Mouse (Mus musculus): ENCODE measurements around the gene Il15.

The Il15 gene

DNA sequence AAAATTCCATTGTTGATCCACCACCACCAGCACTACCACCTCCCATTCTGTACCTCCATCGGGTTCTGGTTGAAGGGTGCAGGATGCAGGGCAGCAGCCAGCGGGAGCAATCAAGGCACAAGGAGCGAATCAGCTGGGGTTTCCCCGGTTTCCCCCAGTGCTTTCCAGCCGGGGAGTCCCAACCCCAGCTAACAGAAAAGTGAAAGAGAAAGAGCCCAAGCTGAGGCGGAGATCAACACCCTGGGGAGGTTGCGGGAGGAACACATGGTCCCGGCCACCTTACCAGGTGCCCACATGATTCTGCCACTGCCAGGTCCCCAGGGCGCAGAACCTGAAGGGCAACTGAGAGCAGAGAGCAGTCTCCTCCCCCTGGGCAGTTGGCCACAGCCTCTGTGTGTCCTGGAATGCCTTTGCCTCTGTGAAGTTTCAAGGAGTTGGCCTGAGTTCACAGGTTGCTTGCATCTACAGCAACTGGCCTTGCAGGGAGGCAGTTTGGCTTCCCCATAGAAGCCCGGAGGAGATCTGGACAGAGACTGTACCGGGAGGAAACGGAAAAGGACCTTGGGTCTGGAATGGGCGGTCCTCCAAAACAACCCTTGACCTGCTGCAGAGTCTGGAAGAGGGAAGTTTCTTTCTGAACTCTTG lies at the start of gene Il15:
Il15 (minus strand) TSS at position 537 of the 645 bp plus-strand sequence.
- CTCF ChIA-PET, result no interaction called here
- POLR2A ChIA-PET, result interaction anchor here in 2 of 4 experiments (0.5 to 0.8 kb wide), 3 partner anchors 567 to 1170 kb away, joined by 3 to 4 read pairs (median 3); no protein-coding TSS in a partner anchor

- ChIA-PET POLR2A (no interaction called here), CTCF (no interaction called here)
These were observed 41.9 kb upstream of the Il15 start for GRCm38 (mm10) chr8:82444897-82445296.

GRCm38 (mm10) chr8:82416587-82417340 lies 13.7 kb upstream of the Il15 start:
- ChIA-PET CTCF (no interaction called here), POLR2A (interaction anchor here in 1 of 4 experiments (0.6 kb wide), 1 partner anchor 1798 kb away, joined by 4 read pairs; no protein-coding TSS in a partner anchor)

- ChIA-PET POLR2A (no interaction called here), CTCF (no interaction called here)
These were observed 12.5 kb upstream of the Il15 start for GRCm38 (mm10) chr8:82415485-82415884.

GRCm38 (mm10) chr8:82410135-82410534 lies 7.1 kb upstream of the Il15 start:
- ChIA-PET CTCF (no interaction called here), POLR2A (no interaction called here)

DNA sequence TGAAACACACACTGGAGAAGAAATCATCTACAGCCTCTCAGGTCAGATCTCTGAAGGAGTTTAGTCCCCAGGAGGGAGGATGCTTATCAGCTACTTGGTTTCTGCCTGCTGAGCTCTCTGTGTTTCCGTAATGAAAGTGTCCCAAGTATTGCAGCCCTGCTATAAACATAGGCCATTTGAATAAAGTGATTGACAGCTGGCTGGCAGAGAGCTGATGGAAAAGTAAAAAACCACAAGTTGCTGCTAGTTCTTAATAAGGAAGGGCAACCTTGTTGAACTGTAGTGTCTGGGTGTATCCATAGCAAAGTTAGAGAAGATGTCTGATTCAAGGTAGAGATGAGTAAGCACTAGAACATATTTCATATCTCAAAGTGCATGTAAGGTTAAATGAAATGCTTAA lies 4.0 kb upstream of the Il15 start:
- ChIA-PET POLR2A (no interaction called here), CTCF (no interaction called here)

GRCm38 (mm10) chr8:82404068-82404467 lies 1.0 kb upstream of the Il15 start:
- POLR2A ChIA-PET, result no interaction called here
- CTCF ChIA-PET, result interaction anchor here in 1 of 4 experiments (0.7 kb wide), 1 partner anchor 929 kb away, joined by 3 read pairs; no protein-coding TSS in a partner anchor

GRCm38 (mm10) chr8:82402261-82402685 lies 749 bp downstream of the Il15 start:
- CTCF ChIA-PET, result no interaction called here
- POLR2A ChIA-PET, result interaction anchor here in 2 of 4 experiments (0.5 to 0.8 kb wide), 2 partner anchors 567 to 1170 kb away, joined by 3 read pairs; no protein-coding TSS in a partner anchor

DNA sequence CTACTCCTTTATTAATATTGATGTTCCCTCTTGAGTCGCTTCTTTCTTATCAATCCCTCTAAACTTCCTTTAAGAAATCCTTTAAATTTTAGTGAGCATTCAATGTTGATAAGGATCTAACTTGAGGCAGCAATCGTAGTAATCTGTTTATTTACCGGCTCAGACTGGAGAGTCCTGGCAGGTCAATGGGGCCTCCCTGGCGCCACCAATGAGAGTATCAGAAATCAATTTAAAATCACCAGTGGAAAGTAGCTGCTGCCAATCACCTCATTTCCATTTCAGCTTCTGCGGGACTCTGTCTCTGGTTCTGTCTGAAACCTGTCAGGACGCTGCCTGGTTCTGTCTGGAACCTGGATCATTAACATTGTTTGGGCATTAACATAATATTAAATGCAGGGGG lies 1.5 kb downstream of the Il15 start:
- CTCF ChIA-PET, result no interaction called here
- POLR2A ChIA-PET, result no interaction called here

DNA sequence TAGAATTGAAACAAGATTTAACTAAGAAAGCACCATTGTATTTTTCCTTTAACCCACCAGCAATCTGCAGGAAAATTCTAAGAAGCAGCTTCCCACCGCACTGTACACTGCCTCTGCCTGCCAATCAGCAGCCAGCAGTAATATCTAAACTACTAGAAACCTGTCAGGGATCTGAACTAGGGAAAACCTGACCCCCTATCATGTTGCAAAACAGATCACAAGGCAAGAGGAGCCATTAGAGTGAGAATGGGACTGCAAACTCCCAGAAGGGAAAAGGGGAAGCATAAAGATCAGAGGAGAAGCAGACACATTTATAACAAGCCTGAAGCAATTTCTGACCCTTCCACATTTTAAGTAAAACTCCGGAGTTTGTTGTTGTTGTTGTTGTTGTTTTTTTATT lies 2.0 kb downstream of the Il15 start:
- ChIA-PET POLR2A (no interaction called here), CTCF (no interaction called here)

GRCm38 (mm10) chr8:82400376-82400775 lies 2.6 kb downstream of the Il15 start:
- ChIA-PET CTCF (no interaction called here), POLR2A (no interaction called here)

GRCm38 (mm10) chr8:82398546-82398945 lies 4.5 kb downstream of the Il15 start:
- ChIA-PET CTCF (no interaction called here), POLR2A (interaction anchor here in 1 of 4 experiments (0.7 kb wide), 1 partner anchor 289 kb away, joined by 3 read pairs; no protein-coding TSS in a partner anchor)

DNA sequence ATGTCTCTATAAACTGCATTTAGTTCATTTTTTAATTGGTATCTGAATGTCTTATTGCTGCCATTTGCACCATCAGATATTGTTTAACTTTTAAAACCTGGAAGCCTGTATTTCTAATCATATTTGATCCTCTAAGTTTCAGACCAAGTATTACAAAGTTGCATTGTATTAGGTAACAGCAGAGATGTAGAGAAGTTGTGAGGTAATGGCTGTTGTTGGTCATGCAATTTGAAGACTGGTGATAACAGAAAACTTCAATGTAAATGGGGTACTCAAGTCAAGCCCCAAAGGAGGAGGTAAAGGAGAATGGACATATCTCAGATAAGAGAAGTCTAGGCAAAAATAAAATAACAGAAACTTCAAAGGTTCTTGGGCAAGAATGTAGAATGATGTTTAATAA lies 11.8 kb downstream of the Il15 start:
- POLR2A ChIA-PET, result interaction anchor here in 1 of 4 experiments (1.3 kb wide), 1 partner anchor 18 kb away, joined by 3 read pairs; no protein-coding TSS in a partner anchor
- CTCF ChIA-PET, result no interaction called here

DNA sequence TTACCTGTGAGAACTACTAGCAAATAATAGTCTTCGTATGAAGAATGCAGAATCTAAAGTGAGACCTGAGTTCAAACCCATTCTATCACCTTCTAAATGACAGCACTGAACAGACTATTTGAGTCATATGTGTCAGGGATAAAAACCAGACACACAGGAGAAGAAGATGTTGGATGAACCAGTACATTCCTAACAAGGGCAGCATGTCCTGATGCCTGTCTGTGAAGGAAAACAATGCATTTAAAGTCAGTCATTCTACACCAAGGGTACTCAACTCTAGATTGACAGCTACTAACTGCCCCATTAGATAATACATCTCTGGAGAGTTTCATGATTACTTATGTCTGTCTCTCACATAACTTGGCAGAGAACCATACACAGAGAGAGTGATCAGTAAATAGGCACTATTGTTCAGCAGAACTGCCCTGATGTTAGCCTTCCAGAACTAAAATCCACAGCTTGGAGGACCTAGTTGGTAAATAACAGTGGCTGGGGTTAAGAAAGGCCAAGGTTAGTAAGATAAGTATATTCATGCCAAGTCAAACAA lies 14.6 kb downstream of the Il15 start:
- ChIA-PET POLR2A (interaction anchor here in 1 of 4 experiments (0.6 kb wide), 1 partner anchor 756 kb away, joined by 3 read pairs; no protein-coding TSS in a partner anchor), CTCF (no interaction called here)

DNA sequence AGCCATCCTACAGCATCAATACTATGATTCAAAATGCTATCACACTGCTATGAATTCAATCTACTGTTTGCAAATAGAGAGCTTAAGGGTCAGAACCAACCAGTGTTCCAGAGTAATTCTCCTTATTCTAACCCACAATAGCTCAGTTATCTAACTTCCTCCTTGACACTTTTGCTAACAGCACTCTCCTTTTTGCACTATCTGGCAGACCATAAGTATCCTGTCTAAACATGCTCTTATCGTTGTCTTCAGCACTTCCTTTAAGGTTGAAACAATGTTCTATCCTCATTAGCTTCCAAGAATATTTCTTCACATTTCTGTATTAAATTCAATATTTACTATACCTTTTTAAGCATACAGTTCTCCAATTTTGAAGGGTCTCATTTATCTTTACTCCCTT lies 15.4 kb downstream of the Il15 start:
- ChIA-PET POLR2A (no interaction called here), CTCF (interaction anchor here in 1 of 4 experiments (0.6 kb wide), 1 partner anchor 90 kb away, joined by 3 read pairs; no protein-coding TSS in a partner anchor)

- POLR2A ChIA-PET, result no interaction called here
- CTCF ChIA-PET, result no interaction called here
These were observed 17.2 kb downstream of the Il15 start for GRCm38 (mm10) chr8:82385867-82386266.

DNA sequence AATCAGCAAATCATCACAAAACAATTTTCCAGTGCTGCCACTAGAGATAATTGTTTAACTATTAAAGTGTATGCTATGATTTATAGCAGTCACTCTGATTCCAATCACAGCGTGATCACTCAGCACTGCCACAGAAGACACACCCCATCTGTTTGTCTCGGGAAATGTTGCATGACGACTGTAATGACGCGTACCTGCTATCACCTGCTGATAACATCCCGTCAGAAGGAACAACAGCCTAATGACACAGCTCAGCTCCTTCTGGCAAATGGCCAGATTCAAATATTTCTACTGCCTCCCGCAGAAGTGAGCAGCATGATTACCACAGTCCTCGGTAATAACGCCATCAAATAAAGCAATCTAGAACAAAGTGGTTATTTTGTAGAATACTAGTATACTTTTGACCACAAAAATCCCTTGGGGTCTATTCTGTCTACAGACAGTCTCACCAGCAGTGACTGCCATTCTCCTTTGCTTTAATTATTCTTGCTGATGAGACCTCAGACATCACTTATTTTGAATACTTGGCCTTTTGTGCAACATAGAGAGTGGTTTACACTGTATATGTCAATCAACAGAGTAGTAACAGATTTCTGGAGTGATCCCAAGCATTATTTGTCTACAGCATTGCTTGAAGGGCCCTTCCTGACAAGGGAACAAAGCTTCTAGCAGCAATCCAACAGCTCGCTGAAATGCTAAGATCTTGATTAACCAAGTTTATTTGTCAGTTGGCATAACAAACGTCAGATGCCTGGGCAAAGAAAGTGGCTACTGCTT lies 18.4 kb downstream of the Il15 start:
- ChIA-PET CTCF (no interaction called here), POLR2A (no interaction called here)

GRCm38 (mm10) chr8:82383346-82383745 lies 19.7 kb downstream of the Il15 start:
- ChIA-PET CTCF (no interaction called here), POLR2A (no interaction called here)

DNA sequence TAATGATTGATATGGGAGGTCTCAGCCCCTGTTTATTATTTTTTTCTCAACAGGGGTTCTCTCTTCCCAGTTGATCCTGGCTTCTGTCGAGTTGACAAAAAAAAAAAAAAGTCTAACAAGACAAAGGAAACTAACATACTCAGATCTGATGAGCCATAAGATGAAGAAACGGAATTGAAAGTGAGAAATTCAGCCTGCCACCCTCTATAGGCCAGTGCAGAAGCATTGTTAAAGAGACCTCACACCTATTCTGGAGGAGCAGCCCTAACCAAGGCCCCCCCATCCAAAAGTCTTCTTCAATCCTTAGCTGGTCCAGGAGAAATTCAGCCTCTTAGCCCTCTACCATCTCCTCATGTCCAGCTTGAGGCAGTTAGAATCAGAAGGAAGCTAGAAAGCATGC lies 20.7 kb downstream of the Il15 start:
- ChIA-PET POLR2A (no interaction called here), CTCF (no interaction called here)

- POLR2A ChIA-PET, result no interaction called here
- CTCF ChIA-PET, result no interaction called here
These were observed 28.6 kb downstream of the Il15 start for GRCm38 (mm10) chr8:82374470-82374869.
